Mouse (Mus musculus): ENCODE measurements around the gene Gab1.

The Gab1 gene

DNA sequence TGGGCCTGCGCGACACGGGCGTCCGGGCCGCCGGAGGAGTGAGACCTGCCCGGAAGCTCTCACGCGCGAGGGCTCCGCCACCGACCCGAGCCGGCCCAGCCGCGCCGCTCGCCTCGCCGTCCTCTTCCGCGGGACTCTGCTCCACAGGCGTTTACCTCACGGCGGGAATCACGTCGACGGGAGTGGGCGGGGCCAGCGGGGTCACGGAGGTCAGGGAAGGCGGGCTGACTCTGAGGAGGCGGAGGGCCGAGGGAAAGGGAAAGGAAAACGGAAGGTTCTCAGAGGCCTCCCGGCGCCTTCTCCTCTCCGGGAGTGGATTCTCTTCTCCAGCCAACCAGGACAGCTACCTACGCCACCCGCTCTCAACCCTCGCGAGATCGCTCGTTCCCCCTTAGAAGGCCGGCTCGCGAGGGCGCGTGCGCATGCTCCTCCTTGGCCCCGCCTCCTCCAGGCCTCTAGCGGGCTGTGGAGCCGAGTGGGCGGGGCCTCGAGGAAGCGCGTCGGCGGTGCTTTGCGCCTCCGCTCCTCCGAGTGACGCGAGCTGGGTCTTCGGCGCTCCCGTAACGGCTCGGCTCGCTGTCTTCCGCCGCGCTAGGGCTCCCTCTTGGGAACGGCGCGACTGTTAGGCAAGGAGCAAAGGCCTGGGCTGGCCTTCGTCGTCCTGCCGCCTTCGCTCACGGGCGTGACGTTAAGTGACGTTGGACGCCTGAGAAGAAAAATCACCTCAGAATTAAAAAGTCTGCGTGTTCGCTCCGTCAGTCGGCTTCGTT, 141.0 kb downstream of the Gab1 start, which contains the start of gene Smarca5:
Smarca5 (minus strand) TSS at position 343 of the 770 bp plus-strand sequence.
- peak; percentile 98 for DNase-seq (ENCODE audit: low spot score)

DNA sequence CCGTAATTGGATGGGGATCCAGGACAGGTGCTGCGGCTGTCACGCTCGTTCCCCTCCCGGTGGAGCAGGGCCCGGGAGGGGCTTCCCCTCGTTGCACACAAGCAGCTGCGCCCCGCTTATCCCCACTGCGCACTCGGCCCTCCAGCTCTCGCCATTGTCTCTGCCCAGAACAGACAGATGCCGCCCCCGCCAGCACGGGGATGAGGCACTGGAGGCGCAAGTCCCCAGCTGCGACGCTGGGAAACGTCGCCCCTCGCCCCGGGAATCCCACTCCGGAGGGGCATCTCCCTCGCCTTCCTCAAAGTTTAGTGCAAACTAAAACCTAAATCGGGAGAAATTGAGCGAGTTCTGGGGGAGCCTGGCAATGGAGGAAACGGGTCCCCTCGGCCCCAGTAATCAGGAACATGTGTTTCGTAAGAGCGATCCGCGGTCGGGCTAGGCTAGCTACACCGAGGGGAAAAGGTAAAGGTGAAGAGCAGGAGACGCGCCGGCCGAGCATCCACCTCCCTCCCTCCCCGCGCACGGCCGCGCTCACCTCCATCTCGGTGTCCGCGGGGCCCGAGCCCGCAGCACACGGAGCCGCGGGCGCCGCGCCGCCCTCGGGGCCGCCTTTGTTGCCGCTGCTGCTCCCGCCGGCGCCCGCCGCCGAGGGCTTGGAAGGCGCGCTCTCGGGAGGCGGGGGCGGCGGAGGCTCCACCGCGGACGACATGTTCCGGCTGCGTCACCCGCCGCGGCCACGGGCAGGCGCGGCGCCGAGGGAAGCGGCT, 141.7 kb downstream of the Gab1 start:
- DNase-seq (ENCODE audit: low spot score), result peak; percentile 65

DNA sequence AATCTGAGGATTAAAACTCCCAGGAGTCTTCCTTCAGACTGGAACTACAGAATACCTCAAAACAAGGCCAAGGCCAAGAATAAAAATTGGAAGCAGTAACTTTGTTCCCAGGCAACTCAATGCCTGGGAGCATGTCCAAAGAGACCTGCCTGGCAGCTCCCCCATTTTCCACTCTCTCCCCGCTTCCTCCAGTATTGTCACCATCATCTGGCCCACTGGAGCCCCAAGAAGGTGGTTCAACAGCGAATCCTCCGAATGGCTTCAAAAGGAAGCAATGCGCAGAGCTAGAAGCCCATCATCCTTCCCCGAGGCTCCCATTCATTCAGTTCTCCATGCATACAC, 142.3 kb downstream of the Gab1 start:
- DNase-seq (ENCODE audit: low spot score), result peak; percentile 55

DNA sequence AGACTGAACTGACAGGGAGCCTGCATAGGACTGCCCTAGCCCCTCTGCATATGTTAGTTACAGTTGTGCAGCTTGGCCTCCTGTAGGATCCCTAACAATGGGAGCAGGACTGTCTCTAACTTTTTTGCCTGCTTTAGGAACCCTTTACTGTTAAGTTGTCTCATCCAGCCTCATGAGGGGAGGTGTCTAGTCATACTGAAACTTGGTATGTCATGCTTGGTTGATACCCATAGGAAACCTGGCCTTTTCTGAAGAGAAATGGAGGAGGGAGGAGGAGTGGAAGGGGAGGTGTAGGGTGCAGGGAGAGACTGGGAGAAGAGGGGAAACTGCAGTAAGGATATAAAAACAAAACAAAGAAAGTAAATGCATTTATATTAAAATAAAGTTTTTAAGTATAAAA, 148.0 kb downstream of the Gab1 start:
- DNase-seq (ENCODE audit: low spot score), result no peak

DNA sequence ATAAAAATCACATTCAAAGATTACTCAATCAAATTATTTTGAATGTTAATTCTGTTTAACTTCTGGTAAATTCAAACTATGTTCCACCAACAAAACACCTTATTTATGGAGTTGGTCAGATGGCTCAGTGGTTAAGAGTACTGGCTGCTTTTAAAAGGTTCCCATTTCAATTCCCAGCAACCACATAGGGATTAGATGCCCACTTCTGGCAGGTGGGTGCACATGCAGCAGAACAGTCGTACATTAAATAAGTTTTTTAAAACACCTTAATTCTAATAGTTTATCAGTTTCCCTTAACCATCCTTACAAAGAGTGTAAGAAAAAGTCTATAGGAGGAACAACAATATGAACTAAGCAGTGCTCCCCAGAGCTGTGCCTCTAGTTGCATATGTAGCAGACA, 165.9 kb downstream of the Gab1 start:
- no peak for DNase-seq (ENCODE audit: low spot score)

Measured in testis, postnatal 10 days (tissue).